Mouse (Mus musculus) brown adipose tissue, adult 24 weeks (tissue): ENCODE results near the gene Il10ra. TPM values are rescaled to one million over a fixed set of nuclear protein-coding genes. Genes with fewer than 3 reads are reported as not detected.

Source experiments
- polyA plus RNA-seq: library from polyadenylated mRNA; stranded (reverse); fragments of >200 nt; gene quantifications from 2 replicates; pipeline ENCODE4 v1.2.4, GENCODE M21; 2012; ENCODE audit not compliant: missing spikeins, insufficient read depth, insufficient read length

Gene Il10ra
- polyA plus RNA-seq, 1 experiment: 1.8 TPM

Other genes starting within 250 kb of the Il10ra start
- gene Mpzl2, start 229.3 kb downstream of the Il10ra start, polyA plus RNA-seq: 36.3 and 57.0 TPM in 2 replicates
- 2.8 and 4.4 TPM in 2 replicates for gene Mpzl3, start 214.0 kb downstream of the Il10ra start, polyA plus RNA-seq
- gene Jaml, start 190.0 kb downstream of the Il10ra start, polyA plus RNA-seq: not detected in 2 replicates
- not detected in 2 replicates for gene Scn2b, start 151.4 kb downstream of the Il10ra start, polyA plus RNA-seq
- 1.9 and 3.5 TPM in 2 replicates for gene Scn4b, start 130.8 kb downstream of the Il10ra start, polyA plus RNA-seq
- gene BC049352, start 87.1 kb downstream of the Il10ra start, polyA plus RNA-seq: 1.7 and 8.6 TPM in 2 replicates
- not detected in 2 replicates for gene Tmprss4, start 65.1 kb downstream of the Il10ra start, polyA plus RNA-seq
- not detected in 2 replicates for gene Tmprss13, start 50.0 kb upstream of the Il10ra start, polyA plus RNA-seq
- 2.3 and 5.2 TPM in 2 replicates for gene Fxyd6, start 101.0 kb upstream of the Il10ra start, polyA plus RNA-seq
- gene Fxyd2, start 130.5 kb upstream of the Il10ra start, polyA plus RNA-seq: 2.8 and 15.3 TPM in 2 replicates
- gene Dscaml1, start 157.5 kb upstream of the Il10ra start, polyA plus RNA-seq: not detected in 2 replicates